Mouse (Mus musculus): ENCODE results near the gene R3hdm2. TPM values are rescaled to one million over a fixed set of nuclear protein-coding genes. Genes with fewer than 3 reads are reported as not detected.

Gene R3hdm2
- polyA plus RNA-seq, 1 experiment from 2014 or later, result 39.9 TPM

DNA sequence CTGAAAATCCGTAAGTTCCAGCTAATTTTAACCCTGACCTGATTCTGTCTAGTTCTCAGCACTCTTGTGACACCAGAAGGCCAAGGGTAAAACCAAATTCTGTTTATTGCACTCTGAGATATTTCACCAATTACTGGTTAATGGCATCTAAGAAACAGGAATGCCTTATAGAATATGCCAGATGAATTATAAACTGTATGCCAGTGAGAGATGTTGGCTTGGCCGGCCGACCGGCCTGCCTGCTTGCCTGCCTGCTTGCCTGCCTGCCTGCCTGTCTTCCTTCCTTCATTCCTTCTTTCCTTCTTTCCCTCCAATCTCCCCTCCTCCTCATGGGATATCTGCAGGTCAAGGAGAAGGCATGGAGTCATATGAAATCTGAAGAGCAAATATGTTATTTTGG is 52.3 kb downstream of the R3hdm2 start:
- peaks cover 3% of the 10 kb centered on the region; the same call in 1 of the 2 replicates for H3K4me1 ChIP-seq (replicated peaks)
- H3K4me2 ChIP-seq, result no peak overlapping the region
- H3K36me3 ChIP-seq, result peaks cover 13% of the 10 kb centered on the region
- no peaks in the 10 kb centered on the region for H3K27me3 ChIP-seq
- WGBS, result 97% methylated on average over 4 of the region's 4 CpGs
- H3K9ac ChIP-seq, result no peak overlapping the region
- ATAC-seq (ENCODE audit: low FRiP score), result no peak
- no peaks in the 10 kb centered on the region for H3K9me3 ChIP-seq
- no peak overlapping the region for H3K4me3 ChIP-seq
- H3K27ac ChIP-seq, result no peak overlapping the region

DNA sequence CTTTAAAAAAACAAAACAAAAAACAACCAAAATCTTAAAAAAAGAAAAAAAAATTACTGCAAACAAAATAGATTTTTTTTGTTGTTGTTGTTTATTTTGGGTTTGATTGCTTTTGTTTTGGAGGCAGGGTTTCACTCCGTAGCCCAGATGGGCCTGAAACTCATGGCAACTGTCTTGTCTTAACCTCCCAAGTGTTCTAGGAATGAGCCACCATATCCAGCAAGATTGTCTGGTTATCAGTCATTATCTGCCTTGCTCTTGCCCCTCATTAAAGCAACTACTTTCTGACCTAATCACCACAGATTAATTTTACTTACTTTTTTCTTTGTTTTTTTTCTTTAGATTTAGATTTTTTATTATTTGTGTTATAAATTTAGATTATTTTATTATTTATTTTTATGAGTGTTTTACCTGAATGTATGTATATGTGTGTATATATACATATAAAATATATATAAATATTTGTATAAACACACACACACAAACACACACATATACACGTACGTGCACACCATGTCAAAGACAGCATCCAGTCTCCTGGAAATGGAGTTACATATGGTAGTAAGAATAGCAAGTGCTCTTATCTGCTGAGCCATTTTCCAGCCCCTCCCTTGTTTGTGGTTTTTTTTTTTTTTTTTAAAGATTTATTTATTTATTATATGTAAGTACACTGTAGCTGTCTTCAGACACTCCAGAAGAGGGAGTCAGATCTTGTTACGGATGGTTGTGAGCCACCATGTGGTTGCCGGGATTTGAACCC is 57.4 kb downstream of the R3hdm2 start:
- ATAC-seq (ENCODE audit: low FRiP score), result no peak

DNA sequence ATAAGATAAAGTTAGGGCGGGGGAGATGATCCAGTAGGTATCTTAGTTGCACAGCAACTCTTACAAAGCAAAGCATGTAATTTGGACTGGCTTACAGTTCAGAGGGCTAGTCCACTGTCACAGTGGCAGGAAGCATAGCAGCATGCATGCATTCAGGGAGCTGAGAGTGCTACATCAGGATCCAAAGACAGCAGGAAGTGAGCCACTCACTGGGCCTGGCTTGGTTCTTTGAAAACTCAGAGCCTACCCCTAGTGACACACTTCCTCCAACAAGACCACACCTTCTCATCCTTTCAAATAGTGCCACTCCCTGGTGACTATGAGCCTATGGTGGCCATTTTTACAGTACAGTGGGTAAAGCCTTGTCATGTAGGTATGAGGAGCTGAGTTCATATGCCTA is 73.6 kb downstream of the R3hdm2 start:
- no peak overlapping the region for H3K4me2 ChIP-seq
- 97% methylated on average over 1 of the region's 1 CpGs for WGBS
- peaks cover 71% of the 10 kb centered on the region for H3K36me3 ChIP-seq
- no peak overlapping the region for H3K4me3 ChIP-seq
- no peaks in the 10 kb centered on the region for H3K27me3 ChIP-seq
- ATAC-seq (ENCODE audit: low FRiP score), result no peak
- no peak overlapping the region for H3K9ac ChIP-seq
- no peak overlapping the region for H3K27ac ChIP-seq
- H3K4me1 ChIP-seq (replicated peaks), result no peaks in the 10 kb centered on the region
- no peaks in the 10 kb centered on the region for H3K9me3 ChIP-seq

More for the DNA sequence above, 57.4 kb downstream of the R3hdm2 start:
- H3K36me3 ChIP-seq, result peaks cover 5% of the 10 kb centered on the region; the same call in 1 of the 2 replicates
- WGBS, result 95% methylated on average over 5 of the region's 5 CpGs
- H3K9me3 ChIP-seq, result no peaks in the 10 kb centered on the region
- H3K4me3 ChIP-seq, result no peak overlapping the region
- H3K27me3 ChIP-seq, result no peaks in the 10 kb centered on the region
- H3K9ac ChIP-seq, result no peak overlapping the region
- peaks cover 3% of the 10 kb centered on the region; the same call in 1 of the 2 replicates for H3K4me1 ChIP-seq (replicated peaks)
- no peak overlapping the region for H3K4me2 ChIP-seq
- H3K27ac ChIP-seq, result no peak overlapping the region

DNA sequence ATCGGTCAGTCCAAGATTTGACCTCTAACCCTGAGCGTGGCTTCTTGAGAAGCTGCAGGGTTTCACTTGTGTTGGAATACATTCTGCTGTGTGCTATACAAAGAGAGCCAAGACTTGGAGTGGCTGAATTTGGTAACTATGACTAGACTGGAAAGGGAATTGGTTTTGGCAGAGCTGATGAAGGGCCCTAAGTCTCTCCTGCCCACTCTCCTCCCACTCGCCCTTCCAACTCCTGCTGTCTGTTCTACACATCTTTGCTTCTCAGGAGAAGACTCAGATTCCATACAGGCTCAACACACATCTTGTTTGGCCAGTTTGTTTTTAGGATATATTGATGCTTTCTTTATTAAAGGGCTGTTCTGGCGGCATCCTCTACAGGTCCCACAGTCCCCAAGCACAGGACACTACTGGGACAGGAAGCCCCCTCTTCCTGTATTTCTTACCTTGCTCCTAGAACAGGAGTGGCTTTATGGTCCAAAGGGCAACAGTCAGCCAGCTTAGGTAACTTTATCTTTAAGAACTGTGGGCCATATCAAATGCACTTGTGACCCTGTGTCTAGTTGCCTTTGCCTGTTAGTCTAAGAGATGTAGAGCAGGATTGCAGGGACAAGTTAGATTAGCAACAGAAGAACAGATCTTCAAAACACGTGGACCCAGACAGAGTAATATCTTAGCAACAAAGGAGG is 82.4 kb downstream of the R3hdm2 start:
- Histone ChIP-seq H3K4me1 (replicated peaks) (no peaks in the 10 kb centered on the region), H3K27ac (no peak overlapping the region), H3K36me3 (peaks cover 73% of the 10 kb centered on the region), H3K9me3 (no peaks in the 10 kb centered on the region), H3K27me3 (no peaks in the 10 kb centered on the region), H3K9ac (no peak overlapping the region), H3K4me3 (no peak overlapping the region), H3K4me2 (no peak overlapping the region)
- ATAC-seq (ENCODE audit: low FRiP score), result no peak
- 65% methylated on average over 5 of the region's 5 CpGs for WGBS

DNA sequence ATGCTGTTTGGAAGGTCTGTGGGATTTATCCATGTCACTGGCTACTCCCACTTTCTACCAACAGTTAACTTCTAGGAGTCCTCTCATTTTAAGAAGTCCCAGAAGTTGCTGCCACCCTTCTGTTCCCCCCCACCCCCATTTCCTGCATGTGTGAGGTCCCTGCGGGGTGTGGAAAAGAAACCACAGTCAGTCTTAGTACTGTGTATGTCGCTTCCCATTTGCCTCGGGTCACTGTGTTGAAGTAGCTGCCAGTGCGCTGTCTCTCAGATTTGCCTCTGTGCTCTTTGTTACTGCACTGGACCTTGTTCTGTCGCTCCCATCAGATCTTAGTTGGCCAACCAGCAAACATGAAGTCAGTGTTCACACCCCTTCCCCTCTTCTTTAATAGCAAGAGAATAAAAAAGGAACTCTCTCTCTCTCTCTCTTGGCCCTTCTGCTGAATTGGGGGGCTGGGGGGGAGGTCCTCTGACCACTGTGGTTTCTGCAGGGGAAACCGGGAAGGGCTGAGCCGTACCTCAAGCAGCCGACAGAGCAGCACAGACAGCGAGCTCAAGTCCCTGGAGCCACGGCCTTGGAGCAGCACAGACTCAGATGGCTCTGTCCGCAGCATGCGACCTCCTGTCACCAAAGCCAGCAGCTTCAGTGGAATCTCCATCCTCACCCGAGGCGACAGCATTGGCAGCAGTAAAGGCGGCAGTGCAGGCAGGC is 91.3 kb downstream of the R3hdm2 start:
- Histone ChIP-seq H3K27me3 (no peaks in the 10 kb centered on the region), H3K9me3 (no peaks in the 10 kb centered on the region), H3K4me1 (replicated peaks) (no peaks in the 10 kb centered on the region), H3K36me3 (peaks cover 66% of the 10 kb centered on the region), H3K4me3 (no peak overlapping the region), H3K9ac (no peak overlapping the region), H3K4me2 (no peak overlapping the region), H3K27ac (no peak overlapping the region)
- WGBS, result 72% methylated on average over 15 of the region's 15 CpGs
- no peak for ATAC-seq (ENCODE audit: low FRiP score)

DNA sequence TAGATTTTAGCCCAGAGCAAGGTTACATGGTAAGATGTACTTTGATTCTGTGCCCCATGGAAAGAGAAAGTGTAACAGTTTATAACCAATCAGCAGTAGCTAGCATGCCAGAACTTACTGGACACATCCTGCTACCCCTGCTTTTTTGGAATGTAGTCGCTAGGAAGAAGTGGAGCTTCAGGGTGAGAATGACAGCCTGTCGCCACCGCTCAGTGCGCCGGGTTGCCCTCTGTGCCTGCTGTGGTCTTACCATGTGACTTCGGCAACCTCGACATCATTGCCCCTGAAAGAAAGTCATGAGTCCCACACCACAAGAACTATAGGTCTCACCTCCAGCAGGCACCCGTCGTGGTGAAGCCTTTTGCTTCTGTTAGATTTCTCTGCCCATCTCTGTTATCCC is 92.6 kb downstream of the R3hdm2 start:
- no peaks in the 10 kb centered on the region for H3K4me1 ChIP-seq (replicated peaks)
- H3K9ac ChIP-seq, result no peak overlapping the region
- no peak overlapping the region for H3K4me3 ChIP-seq
- H3K4me2 ChIP-seq, result no peak overlapping the region
- WGBS, result 83% methylated on average over 9 of the region's 9 CpGs
- ATAC-seq (ENCODE audit: low FRiP score), result no peak
- no peak overlapping the region for H3K27ac ChIP-seq
- peaks cover 74% of the 10 kb centered on the region for H3K36me3 ChIP-seq
- H3K9me3 ChIP-seq, result no peaks in the 10 kb centered on the region
- H3K27me3 ChIP-seq, result no peaks in the 10 kb centered on the region

DNA sequence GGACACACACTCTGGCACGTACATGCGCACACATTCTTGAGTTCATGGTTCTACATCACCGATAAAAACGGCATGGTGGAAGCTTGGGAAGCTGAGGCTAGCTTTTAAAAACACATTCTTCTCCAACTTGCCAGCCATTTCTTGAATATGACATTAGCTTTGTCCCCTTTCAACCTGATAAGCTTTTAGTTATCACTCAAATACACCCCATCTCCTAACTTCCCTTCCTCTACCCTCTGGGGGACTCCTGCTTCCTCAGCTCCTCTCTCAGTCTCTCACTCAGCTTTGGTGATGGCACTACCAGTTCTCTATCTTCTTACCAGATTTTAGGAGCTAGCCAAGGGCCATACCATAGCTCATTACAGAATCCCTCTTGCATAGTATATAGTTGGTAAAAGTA is 95.0 kb downstream of the R3hdm2 start:
- H3K9me3 ChIP-seq, result no peaks in the 10 kb centered on the region
- no peaks in the 10 kb centered on the region for H3K27me3 ChIP-seq
- no peaks in the 10 kb centered on the region for H3K4me1 ChIP-seq (replicated peaks)
- WGBS, result 98% methylated on average over 4 of the region's 4 CpGs
- no peak overlapping the region for H3K4me2 ChIP-seq
- ATAC-seq (ENCODE audit: low FRiP score), result no peak
- no peak overlapping the region for H3K4me3 ChIP-seq
- H3K9ac ChIP-seq, result no peak overlapping the region
- H3K36me3 ChIP-seq, result peaks cover 67% of the 10 kb centered on the region
- H3K27ac ChIP-seq, result no peak overlapping the region

DNA sequence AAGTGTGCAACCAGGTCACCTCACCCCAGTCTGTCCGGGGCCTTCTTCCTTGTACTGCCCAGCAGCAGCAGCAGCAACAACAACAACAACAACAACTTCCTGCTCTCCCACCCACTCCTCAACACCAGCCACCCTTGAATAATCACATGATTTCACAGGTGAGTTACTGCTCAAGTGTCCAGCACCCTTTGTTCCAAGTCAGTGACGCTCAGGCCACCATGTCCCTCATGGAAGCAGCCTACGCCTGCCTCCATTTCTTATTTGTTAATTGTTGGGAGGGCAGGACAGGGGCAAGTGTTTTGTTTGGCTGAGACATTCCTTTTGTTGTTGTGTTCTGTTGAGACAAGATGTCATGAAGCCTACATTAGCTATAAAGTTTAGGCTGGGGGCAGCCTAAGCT is 96.4 kb downstream of the R3hdm2 start:
- ATAC-seq (ENCODE audit: low FRiP score), result no peak
- Histone ChIP-seq H3K9me3 (no peaks in the 10 kb centered on the region), H3K9ac (no peak overlapping the region), H3K27me3 (no peaks in the 10 kb centered on the region), H3K4me2 (no peak overlapping the region), H3K4me1 (replicated peaks) (no peaks in the 10 kb centered on the region), H3K4me3 (no peak overlapping the region), H3K36me3 (peaks cover 69% of the 10 kb centered on the region), H3K27ac (no peak overlapping the region)
- WGBS, result 79% methylated on average over 3 of the region's 3 CpGs

DNA sequence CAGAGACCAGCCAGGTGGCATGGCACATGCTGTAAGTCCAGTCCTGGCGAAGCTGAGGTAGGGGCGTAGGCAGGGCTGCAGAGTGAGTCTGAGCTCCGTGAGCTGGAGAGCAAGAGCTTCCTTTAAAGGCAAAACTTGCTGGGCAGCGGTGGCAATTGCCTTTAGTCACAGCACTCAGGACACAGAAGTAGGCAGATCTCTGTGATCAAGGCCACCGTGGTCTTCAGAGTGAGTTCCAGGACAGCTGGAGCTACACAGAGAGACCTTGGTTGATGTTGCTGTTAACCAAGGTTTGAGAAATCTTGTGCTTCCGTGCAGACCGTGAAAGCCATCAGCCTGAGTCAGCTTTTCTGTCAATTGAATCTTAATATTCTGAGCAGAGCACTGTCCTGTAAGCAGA is 97.2 kb downstream of the R3hdm2 start:
- ATAC-seq (ENCODE audit: low FRiP score), result no peak
- peaks cover 70% of the 10 kb centered on the region for H3K36me3 ChIP-seq
- H3K4me3 ChIP-seq, result no peak overlapping the region
- WGBS, result 81% methylated on average over 7 of the region's 7 CpGs
- H3K27ac ChIP-seq, result no peak overlapping the region
- H3K27me3 ChIP-seq, result no peaks in the 10 kb centered on the region
- H3K4me1 ChIP-seq (replicated peaks), result no peaks in the 10 kb centered on the region
- no peaks in the 10 kb centered on the region for H3K9me3 ChIP-seq
- H3K9ac ChIP-seq, result no peak overlapping the region
- H3K4me2 ChIP-seq, result no peak overlapping the region

DNA sequence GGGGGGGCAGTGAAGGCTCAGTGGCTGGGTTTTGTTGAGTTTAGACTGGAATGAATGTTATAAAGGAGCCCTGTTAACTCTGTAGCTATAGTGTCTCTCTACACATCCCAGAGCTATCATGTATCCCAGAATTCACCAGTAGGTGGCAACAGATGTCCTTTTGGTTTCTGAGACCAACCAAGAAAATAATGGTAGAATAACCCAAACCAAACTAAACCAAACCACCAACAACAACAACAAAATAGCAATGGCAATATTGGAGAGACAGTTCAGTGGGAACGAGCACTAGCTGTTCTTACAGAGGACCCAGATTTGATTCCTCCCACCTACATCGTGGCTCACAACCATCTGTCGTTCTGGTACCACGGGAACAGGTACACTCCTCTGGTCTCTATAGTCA is 99.0 kb downstream of the R3hdm2 start:
- Histone ChIP-seq H3K9me3 (no peaks in the 10 kb centered on the region), H3K4me2 (no peak overlapping the region), H3K9ac (no peak overlapping the region), H3K36me3 (peaks cover 73% of the 10 kb centered on the region), H3K27me3 (no peaks in the 10 kb centered on the region), H3K4me1 (replicated peaks) (no peaks in the 10 kb centered on the region), H3K27ac (no peak overlapping the region), H3K4me3 (no peak overlapping the region)
- no peak for ATAC-seq (ENCODE audit: low FRiP score)
- WGBS, result 95% methylated on average over 4 of the region's 4 CpGs

DNA sequence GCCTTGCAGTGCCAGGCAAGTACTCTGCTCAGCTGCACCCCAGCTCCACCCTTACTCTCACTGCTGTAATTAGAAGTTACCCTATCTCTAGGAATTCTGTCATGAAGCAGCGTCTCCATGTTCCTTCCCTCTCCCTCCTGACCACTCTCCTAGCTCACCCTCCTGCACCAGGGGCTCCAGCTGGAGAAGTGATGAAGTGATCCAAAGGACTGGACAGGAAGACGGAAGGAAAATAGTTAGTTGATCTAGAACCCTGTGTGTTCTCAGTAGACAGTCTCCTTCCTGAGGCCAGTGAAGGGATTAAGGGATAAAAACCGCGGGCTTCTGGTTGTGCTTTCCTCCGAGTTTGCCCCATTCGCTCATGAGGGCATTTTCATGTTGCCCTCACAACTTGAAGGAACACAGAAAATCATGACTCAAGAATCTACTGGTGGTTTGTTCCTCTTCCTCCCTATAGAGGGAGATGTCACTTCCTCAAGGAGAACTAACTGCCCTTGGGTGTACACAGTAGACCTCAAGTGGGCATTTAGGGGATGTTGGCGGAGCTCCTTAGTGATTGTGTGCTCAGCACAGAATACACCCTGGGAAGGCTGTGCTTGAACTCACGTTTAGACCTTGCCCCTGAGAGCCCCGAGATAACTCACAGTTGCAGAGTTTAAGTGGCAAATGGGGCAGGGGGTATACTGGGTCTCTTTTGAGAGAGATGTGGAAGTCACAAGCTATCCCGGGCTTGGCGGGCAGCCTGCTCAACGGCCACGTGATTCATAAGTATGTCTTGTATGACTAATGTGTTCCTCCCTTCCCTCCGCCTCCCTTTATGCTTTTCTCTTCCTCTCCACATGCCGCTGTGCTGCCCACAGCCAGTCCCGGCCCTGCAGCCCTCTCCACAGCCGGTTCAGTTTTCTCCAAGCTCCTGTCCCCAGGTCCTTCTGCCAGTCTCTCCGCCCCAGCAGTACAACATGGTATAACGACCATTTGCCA is 101.0 kb downstream of the R3hdm2 start:
- Histone ChIP-seq H3K4me3 (no peak overlapping the region), H3K27ac (0 out of 2 replicates have a peak overlapping the region, but pooled peaks have one; percentile 18), H3K27me3 (no peaks in the 10 kb centered on the region), H3K36me3 (peaks cover 73% of the 10 kb centered on the region), H3K9me3 (no peaks in the 10 kb centered on the region), H3K9ac (no peak overlapping the region), H3K4me1 (replicated peaks) (no peaks in the 10 kb centered on the region), H3K4me2 (no peak overlapping the region)
- WGBS, result 83% methylated on average over 19 of the region's 19 CpGs
- ATAC-seq (ENCODE audit: low FRiP score), result no peak

Data from hindbrain, embryonic 13.5 days (tissue).